Mouse (Mus musculus) erythroblast, embryonic 14.5 days (primary cell): ENCODE results near the gene Cyth4.

Experiments used
- GATA1 ChIP-seq: IDR thresholded peaks from 2 replicates; pipeline ENCODE4 v1.6.1; 2012; ENCODE audit warnings: low read length, inconsistent platforms, mixed read lengths
- TAL1 ChIP-seq: IDR thresholded peaks from 3 replicates; pipeline ENCODE4 v1.6.1; 2012; ENCODE audit warnings: low read length, inconsistent platforms, mixed read lengths

DNA sequence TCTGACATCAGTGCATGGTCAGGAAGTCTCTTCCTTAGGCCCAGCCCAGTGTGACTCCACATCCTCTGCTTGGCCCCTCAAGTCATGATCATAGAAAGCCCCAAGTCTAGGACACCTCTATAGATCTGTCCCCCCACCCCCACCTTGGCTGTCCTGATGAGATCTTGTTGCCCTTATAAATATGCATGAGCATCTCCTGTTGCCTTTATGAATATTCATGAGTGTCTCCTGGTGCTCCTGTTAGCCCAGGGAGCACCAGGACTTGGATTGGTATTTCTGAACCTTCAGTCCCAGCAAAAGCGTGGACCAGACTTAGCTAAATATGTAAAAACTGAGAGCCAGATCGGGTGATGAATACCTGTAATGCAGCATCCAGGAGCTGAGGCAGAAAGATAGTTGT, 35.5 kb downstream of the Cyth4 start:
- TF ChIP-seq GATA1, result no peak
- no peak for TF ChIP-seq TAL1
